Mouse (Mus musculus): ENCODE data around the gene Ykt6. TPM values are rescaled to one million over a fixed set of nuclear protein-coding genes. Genes with fewer than 3 reads are reported as not detected.

Gene Ykt6
- polyA plus RNA-seq, 1 experiment from 2014 or later = 23.2 TPM

GRCm38 (mm10) chr11:5988126-5988525 lies 32.6 kb downstream of the Ykt6 start:
- ATAC-seq (ENCODE audit: insufficient number of reproducible peaks, insufficient read depth, low FRiP score, low read depth) = no peak
- no peaks in the 10 kb centered on the region for H3K27me3 ChIP-seq (ENCODE audit: control insufficient read depth, insufficient read depth, low read length)
- no peak overlapping the region for H3K9ac ChIP-seq (replicated peaks; ENCODE audit: low read depth, low read length)
- H3K36me3 ChIP-seq (ENCODE audit: control insufficient read depth, insufficient read depth, low read length) = no peaks in the 10 kb centered on the region
- WGBS = 74% methylated on average over 10 of the region's 10 CpGs
- H3K4me1 ChIP-seq (ENCODE audit: control insufficient read depth, insufficient read depth, low read length) = no peaks in the 10 kb centered on the region
- no peak overlapping the region for H3K4me3 ChIP-seq (ENCODE audit: low read depth, low read length)
- no peaks in the 10 kb centered on the region for H3K9me3 ChIP-seq (ENCODE audit: control insufficient read depth, low read depth, low read length)
- no peak overlapping the region for H3K27ac ChIP-seq (ENCODE audit: low read length)
- H3K4me2 ChIP-seq (replicated peaks; ENCODE audit: low read depth, low read length) = no peak overlapping the region

GRCm38 (mm10) chr11:5989954-5990593 lies 34.6 kb downstream of the Ykt6 start:
- no peak for ATAC-seq (ENCODE audit: insufficient number of reproducible peaks, insufficient read depth, low FRiP score, low read depth)
- WGBS = 87% methylated on average over 16 of the region's 16 CpGs
- no peak overlapping the region for H3K27ac ChIP-seq (ENCODE audit: low read length)

DNA sequence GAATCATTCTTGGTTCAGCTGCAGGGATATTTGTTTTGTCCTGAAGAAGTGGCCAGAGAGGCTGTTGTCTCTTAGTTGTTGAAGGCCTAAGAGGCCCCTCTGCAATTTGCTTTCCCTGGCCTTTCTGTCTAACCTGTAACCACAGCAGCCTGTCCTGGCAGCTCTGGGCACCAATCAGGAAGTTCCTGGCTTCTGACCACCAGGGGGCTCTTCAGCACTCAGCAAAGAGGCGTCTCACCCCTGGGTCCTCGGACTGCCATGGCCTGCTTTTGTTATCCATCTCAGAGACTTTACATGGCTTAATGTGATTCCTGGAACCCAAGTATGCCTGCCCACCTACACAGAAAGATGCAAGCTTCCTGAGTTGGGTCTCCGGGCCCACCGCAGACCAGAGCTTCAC lies 35.4 kb downstream of the Ykt6 start:
- WGBS = 30% methylated on average over 4 of the region's 4 CpGs
- H3K4me3 ChIP-seq (ENCODE audit: low read depth, low read length) = no peak overlapping the region
- H3K4me2 ChIP-seq (replicated peaks; ENCODE audit: low read depth, low read length) = no peak overlapping the region
- ATAC-seq (ENCODE audit: insufficient number of reproducible peaks, insufficient read depth, low FRiP score, low read depth) = no peak
- H3K9ac ChIP-seq (replicated peaks; ENCODE audit: low read depth, low read length) = no peak overlapping the region
- no peaks in the 10 kb centered on the region for H3K4me1 ChIP-seq (ENCODE audit: control insufficient read depth, insufficient read depth, low read length)
- H3K36me3 ChIP-seq (ENCODE audit: control insufficient read depth, insufficient read depth, low read length) = no peaks in the 10 kb centered on the region
- no peak overlapping the region for H3K27ac ChIP-seq (ENCODE audit: low read length)
- no peaks in the 10 kb centered on the region for H3K9me3 ChIP-seq (ENCODE audit: control insufficient read depth, low read depth, low read length)
- no peaks in the 10 kb centered on the region for H3K27me3 ChIP-seq (ENCODE audit: control insufficient read depth, insufficient read depth, low read length)

More at GRCm38 (mm10) chr11:5989954-5990593, 34.6 kb downstream of the Ykt6 start:
- no peaks in the 10 kb centered on the region for H3K36me3 ChIP-seq (ENCODE audit: control insufficient read depth, insufficient read depth, low read length)
- H3K9ac ChIP-seq (replicated peaks; ENCODE audit: low read depth, low read length) = no peak overlapping the region
- no peaks in the 10 kb centered on the region for H3K4me1 ChIP-seq (ENCODE audit: control insufficient read depth, insufficient read depth, low read length)
- H3K27me3 ChIP-seq (ENCODE audit: control insufficient read depth, insufficient read depth, low read length) = no peaks in the 10 kb centered on the region
- H3K9me3 ChIP-seq (ENCODE audit: control insufficient read depth, low read depth, low read length) = no peaks in the 10 kb centered on the region
- no peak overlapping the region for H3K4me2 ChIP-seq (replicated peaks; ENCODE audit: low read depth, low read length)
- H3K4me3 ChIP-seq (ENCODE audit: low read depth, low read length) = no peak overlapping the region

DNA sequence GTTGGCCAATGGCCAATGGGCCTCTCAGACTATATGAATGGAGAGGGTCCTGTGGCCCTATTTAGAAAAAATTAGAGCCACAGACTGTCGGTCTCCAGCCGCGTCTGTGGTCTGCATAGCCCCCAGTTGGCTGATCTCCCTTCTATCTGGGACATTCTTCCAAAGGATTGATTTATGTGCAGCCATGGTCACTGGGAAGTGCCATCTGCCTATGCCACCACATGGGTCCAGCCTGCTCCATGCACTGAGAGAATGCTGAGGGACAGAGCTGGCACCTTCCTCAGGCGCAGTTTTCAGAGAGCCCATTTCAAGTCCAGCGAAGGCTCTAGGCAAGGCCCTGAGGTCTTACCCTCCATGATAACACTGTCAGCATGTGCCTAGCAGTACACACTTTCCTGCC lies 38.7 kb downstream of the Ykt6 start:
- Histone ChIP-seq H3K4me1 (ENCODE audit: control insufficient read depth, insufficient read depth, low read length) (no peaks in the 10 kb centered on the region), H3K36me3 (ENCODE audit: control insufficient read depth, insufficient read depth, low read length) (no peaks in the 10 kb centered on the region), H3K27me3 (ENCODE audit: control insufficient read depth, insufficient read depth, low read length) (no peaks in the 10 kb centered on the region), H3K9ac (replicated peaks; ENCODE audit: low read depth, low read length) (no peak overlapping the region), H3K4me2 (replicated peaks; ENCODE audit: low read depth, low read length) (no peak overlapping the region), H3K27ac (ENCODE audit: low read length) (no peak overlapping the region), H3K4me3 (ENCODE audit: low read depth, low read length) (no peak overlapping the region), H3K9me3 (ENCODE audit: control insufficient read depth, low read depth, low read length) (no peaks in the 10 kb centered on the region)
- no peak for ATAC-seq (ENCODE audit: insufficient number of reproducible peaks, insufficient read depth, low FRiP score, low read depth)
- WGBS = 94% methylated on average over 5 of the region's 5 CpGs

GRCm38 (mm10) chr11:5994880-5995279 lies 39.4 kb downstream of the Ykt6 start:
- WGBS = 71% methylated on average over 3 of the region's 3 CpGs

GRCm38 (mm10) chr11:5995989-5996388 lies 40.5 kb downstream of the Ykt6 start:
- Histone ChIP-seq H3K9me3 (ENCODE audit: control insufficient read depth, low read depth, low read length) (no peaks in the 10 kb centered on the region), H3K4me1 (ENCODE audit: control insufficient read depth, insufficient read depth, low read length) (peaks cover 13% of the 10 kb centered on the region), H3K36me3 (ENCODE audit: control insufficient read depth, insufficient read depth, low read length) (no peaks in the 10 kb centered on the region), H3K9ac (replicated peaks; ENCODE audit: low read depth, low read length) (no peak overlapping the region), H3K4me2 (replicated peaks; ENCODE audit: low read depth, low read length) (no peak overlapping the region), H3K27ac (ENCODE audit: low read length) (no peak overlapping the region), H3K4me3 (ENCODE audit: low read depth, low read length) (no peak overlapping the region), H3K27me3 (ENCODE audit: control insufficient read depth, insufficient read depth, low read length) (no peaks in the 10 kb centered on the region)
- 17% methylated on average over 8 of the region's 8 CpGs for WGBS
- 0 out of 2 replicates have a peak, but pooled peaks have one; percentile 15 for ATAC-seq (ENCODE audit: insufficient number of reproducible peaks, insufficient read depth, low FRiP score, low read depth)

More at GRCm38 (mm10) chr11:5994880-5995279, 39.4 kb downstream of the Ykt6 start:
- no peak overlapping the region for H3K4me2 ChIP-seq (replicated peaks; ENCODE audit: low read depth, low read length)
- H3K4me3 ChIP-seq (ENCODE audit: low read depth, low read length) = no peak overlapping the region
- no peaks in the 10 kb centered on the region for H3K27me3 ChIP-seq (ENCODE audit: control insufficient read depth, insufficient read depth, low read length)
- H3K27ac ChIP-seq (ENCODE audit: low read length) = no peak overlapping the region
- H3K4me1 ChIP-seq (ENCODE audit: control insufficient read depth, insufficient read depth, low read length) = peaks cover 5% of the 10 kb centered on the region
- no peaks in the 10 kb centered on the region for H3K36me3 ChIP-seq (ENCODE audit: control insufficient read depth, insufficient read depth, low read length)
- H3K9ac ChIP-seq (replicated peaks; ENCODE audit: low read depth, low read length) = no peak overlapping the region
- H3K9me3 ChIP-seq (ENCODE audit: control insufficient read depth, low read depth, low read length) = no peaks in the 10 kb centered on the region
- no peak for ATAC-seq (ENCODE audit: insufficient number of reproducible peaks, insufficient read depth, low FRiP score, low read depth)

GRCm38 (mm10) chr11:5998472-5998871 lies 43.0 kb downstream of the Ykt6 start:
- 98% methylated on average over 2 of the region's 2 CpGs for WGBS
- no peak for ATAC-seq (ENCODE audit: insufficient number of reproducible peaks, insufficient read depth, low FRiP score, low read depth)
- no peaks in the 10 kb centered on the region for H3K36me3 ChIP-seq (ENCODE audit: control insufficient read depth, insufficient read depth, low read length)

GRCm38 (mm10) chr11:5999832-6000771 lies 44.6 kb downstream of the Ykt6 start:
- Histone ChIP-seq H3K27me3 (ENCODE audit: control insufficient read depth, insufficient read depth, low read length) (no peaks in the 10 kb centered on the region), H3K36me3 (ENCODE audit: control insufficient read depth, insufficient read depth, low read length) (no peaks in the 10 kb centered on the region), H3K4me2 (replicated peaks; ENCODE audit: low read depth, low read length) (peak overlapping the region; percentile 6; the same call in 1 of the 2 replicates), H3K4me3 (ENCODE audit: low read depth, low read length) (no peak overlapping the region), H3K4me1 (ENCODE audit: control insufficient read depth, insufficient read depth, low read length) (peaks cover 25% of the 10 kb centered on the region), H3K9me3 (ENCODE audit: control insufficient read depth, low read depth, low read length) (no peaks in the 10 kb centered on the region), H3K27ac (ENCODE audit: low read length) (peak overlapping the region; percentile 86), H3K9ac (replicated peaks; ENCODE audit: low read depth, low read length) (no peak overlapping the region)
- 4% methylated on average over 8 of the region's 8 CpGs for WGBS
- ATAC-seq (ENCODE audit: insufficient number of reproducible peaks, insufficient read depth, low FRiP score, low read depth) = peak; percentile 89

More at GRCm38 (mm10) chr11:5998472-5998871, 43.0 kb downstream of the Ykt6 start:
- Histone ChIP-seq H3K9ac (replicated peaks; ENCODE audit: low read depth, low read length) (no peak overlapping the region), H3K4me1 (ENCODE audit: control insufficient read depth, insufficient read depth, low read length) (peaks cover 21% of the 10 kb centered on the region), H3K4me2 (replicated peaks; ENCODE audit: low read depth, low read length) (no peak overlapping the region), H3K27ac (ENCODE audit: low read length) (no peak overlapping the region), H3K9me3 (ENCODE audit: control insufficient read depth, low read depth, low read length) (no peaks in the 10 kb centered on the region), H3K27me3 (ENCODE audit: control insufficient read depth, insufficient read depth, low read length) (no peaks in the 10 kb centered on the region), H3K4me3 (ENCODE audit: low read depth, low read length) (no peak overlapping the region)

All from stomach, embryonic 14.5 days (tissue).